Mouse (Mus musculus): ENCODE results near the gene Mrpl49. TPM values are rescaled to one million over a fixed set of nuclear protein-coding genes. Genes with fewer than 3 reads are reported as not detected.

Gene Mrpl49
- total RNA-seq, 1 experiment: 62.7 TPM

GRCm38 (mm10) chr19:6042293-6042692, 15.3 kb downstream of the Mrpl49 start:
- H3K9ac ChIP-seq (ENCODE audit: insufficient read depth, low read depth, low read length, poor library complexity, severe bottlenecking): no peak overlapping the region
- in situ Hi-C loops (cut with MboI; ENCODE audit: low sequenced_read_pairs in 2 of 2, unreplicated experiment in 2 of 2): no loop called here
- no peak overlapping the region for H3K27ac ChIP-seq (ENCODE audit: insufficient read depth, low read depth, low read length, poor library complexity, severe bottlenecking)
- H3K4me1 ChIP-seq (ENCODE audit: control insufficient read depth in 2 of 2, insufficient read depth in 2 of 2, low read length in 2 of 2, poor library complexity in 1 of 2): no peaks in the 10 kb centered on the region
- no peak overlapping the region for H3K4me3 ChIP-seq (ENCODE audit: insufficient read depth in 1 of 2, low read depth in 1 of 2, low read length in 2 of 2, poor library complexity in 1 of 2, severe bottlenecking in 1 of 2)
- H3K9me3 ChIP-seq (ENCODE audit: control insufficient read depth, insufficient read depth, low read depth, low read length): no peaks in the 10 kb centered on the region
- H3K36me3 ChIP-seq (ENCODE audit: control insufficient read depth, insufficient read depth, low read length, poor library complexity, severe bottlenecking): no peaks in the 10 kb centered on the region
- no peak for TF ChIP-seq ZNF384 (IDR thresholded peaks at IDR 0.05; ENCODE audit: low read depth, low read length)
- no peak for TF ChIP-seq MAFK (IDR thresholded peaks at IDR 0.05; ENCODE audit: insufficient read depth, low read depth, low read length)
- TF ChIP-seq CHD2 (IDR thresholded peaks at IDR 0.05; ENCODE audit: low read depth, low read length): no peak
- no peak for TF ChIP-seq ZC3H11A (IDR thresholded peaks at IDR 0.05; ENCODE audit: borderline replicate concordance, low read depth, low read length)
- TF ChIP-seq HCFC1 (IDR thresholded peaks at IDR 0.05; ENCODE audit: borderline replicate concordance, insufficient read depth, low read length): no peak
- no peak for DNase-seq (ENCODE audit: low read depth, low spot score)

DNA sequence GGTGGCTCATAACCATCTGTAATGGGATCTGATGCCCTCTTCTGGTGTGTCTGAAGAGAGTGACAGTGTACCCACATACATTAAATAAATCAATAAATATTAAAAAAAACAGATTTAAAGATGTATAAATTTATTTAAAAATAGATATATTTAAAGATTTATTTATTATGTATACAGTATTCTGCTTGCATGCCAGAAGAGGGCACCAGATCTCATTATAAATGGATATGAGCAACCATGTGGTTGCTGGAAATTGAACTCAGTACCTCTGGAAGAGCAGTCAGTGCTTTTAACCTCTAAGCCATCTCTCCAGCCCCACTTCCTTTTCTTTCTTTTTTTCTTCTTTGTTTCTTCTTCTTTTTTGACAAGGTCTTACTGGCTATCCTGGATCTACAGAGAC, 17.6 kb downstream of the Mrpl49 start:
- Histone ChIP-seq H3K36me3 (ENCODE audit: control insufficient read depth, insufficient read depth, low read length, poor library complexity, severe bottlenecking) (no peaks in the 10 kb centered on the region), H3K4me3 (ENCODE audit: insufficient read depth in 1 of 2, low read depth in 1 of 2, low read length in 2 of 2, poor library complexity in 1 of 2, severe bottlenecking in 1 of 2) (no peak overlapping the region), H3K9me3 (ENCODE audit: control insufficient read depth, insufficient read depth, low read depth, low read length) (no peaks in the 10 kb centered on the region), H3K4me1 (ENCODE audit: control insufficient read depth in 2 of 2, insufficient read depth in 2 of 2, low read length in 2 of 2, poor library complexity in 1 of 2) (no peaks in the 10 kb centered on the region; a peak in 1 of 4 replicates), H3K9ac (ENCODE audit: insufficient read depth, low read depth, low read length, poor library complexity, severe bottlenecking) (no peak overlapping the region), H3K27ac (ENCODE audit: insufficient read depth, low read depth, low read length, poor library complexity, severe bottlenecking) (no peak overlapping the region)
- DNase-seq (ENCODE audit: low read depth, low spot score): no peak
- TF ChIP-seq CHD2 (IDR thresholded peaks at IDR 0.05; ENCODE audit: low read depth, low read length): no peak
- TF ChIP-seq HCFC1 (IDR thresholded peaks at IDR 0.05; ENCODE audit: borderline replicate concordance, insufficient read depth, low read length): no peak
- TF ChIP-seq MAFK (IDR thresholded peaks at IDR 0.05; ENCODE audit: insufficient read depth, low read depth, low read length): no peak
- TF ChIP-seq ZNF384 (IDR thresholded peaks at IDR 0.05; ENCODE audit: low read depth, low read length): no peak
- no peak for TF ChIP-seq ZC3H11A (IDR thresholded peaks at IDR 0.05; ENCODE audit: borderline replicate concordance, low read depth, low read length)
- in situ Hi-C loops (cut with MboI; ENCODE audit: low sequenced_read_pairs in 2 of 2, unreplicated experiment in 2 of 2): no loop called here

GRCm38 (mm10) chr19:6038326-6038725, 19.3 kb downstream of the Mrpl49 start:
- Histone ChIP-seq H3K36me3 (ENCODE audit: control insufficient read depth, insufficient read depth, low read length, poor library complexity, severe bottlenecking) (no peaks in the 10 kb centered on the region), H3K4me3 (ENCODE audit: insufficient read depth in 1 of 2, low read depth in 1 of 2, low read length in 2 of 2, poor library complexity in 1 of 2, severe bottlenecking in 1 of 2) (no peak overlapping the region), H3K9ac (ENCODE audit: insufficient read depth, low read depth, low read length, poor library complexity, severe bottlenecking) (no peak overlapping the region), H3K9me3 (ENCODE audit: control insufficient read depth, insufficient read depth, low read depth, low read length) (no peaks in the 10 kb centered on the region), H3K27ac (ENCODE audit: insufficient read depth, low read depth, low read length, poor library complexity, severe bottlenecking) (no peak overlapping the region), H3K4me1 (ENCODE audit: control insufficient read depth in 2 of 2, insufficient read depth in 2 of 2, low read length in 2 of 2, poor library complexity in 1 of 2) (no peaks in the 10 kb centered on the region; a peak in 1 of 4 replicates)
- DNase-seq (ENCODE audit: low read depth, low spot score): no peak
- TF ChIP-seq ZC3H11A (IDR thresholded peaks at IDR 0.05; ENCODE audit: borderline replicate concordance, low read depth, low read length) (no peak), CHD2 (IDR thresholded peaks at IDR 0.05; ENCODE audit: low read depth, low read length) (no peak)
- in situ Hi-C loops (cut with MboI; ENCODE audit: low sequenced_read_pairs in 2 of 2, unreplicated experiment in 2 of 2): no loop called here

- H3K4me1 ChIP-seq (ENCODE audit: control insufficient read depth in 2 of 2, insufficient read depth in 2 of 2, low read length in 2 of 2, poor library complexity in 1 of 2): no peaks in the 10 kb centered on the region; a peak in 1 of 4 replicates
- no peak for DNase-seq (ENCODE audit: low read depth, low spot score)
- in situ Hi-C loops (cut with MboI; ENCODE audit: low sequenced_read_pairs in 2 of 2, unreplicated experiment in 2 of 2): no loop called here
- H3K27ac ChIP-seq (ENCODE audit: insufficient read depth, low read depth, low read length, poor library complexity, severe bottlenecking): no peak overlapping the region
- no peak for TF ChIP-seq ZNF384 (IDR thresholded peaks at IDR 0.05; ENCODE audit: low read depth, low read length)
- no peak for TF ChIP-seq HCFC1 (IDR thresholded peaks at IDR 0.05; ENCODE audit: borderline replicate concordance, insufficient read depth, low read length)
- TF ChIP-seq ZC3H11A (IDR thresholded peaks at IDR 0.05; ENCODE audit: borderline replicate concordance, low read depth, low read length): no peak
- no peak for TF ChIP-seq MAFK (IDR thresholded peaks at IDR 0.05; ENCODE audit: insufficient read depth, low read depth, low read length)
- no peak for TF ChIP-seq CHD2 (IDR thresholded peaks at IDR 0.05; ENCODE audit: low read depth, low read length)
- H3K36me3 ChIP-seq (ENCODE audit: control insufficient read depth, insufficient read depth, low read length, poor library complexity, severe bottlenecking): no peaks in the 10 kb centered on the region
- no peak overlapping the region for H3K9ac ChIP-seq (ENCODE audit: insufficient read depth, low read depth, low read length, poor library complexity, severe bottlenecking)
- H3K9me3 ChIP-seq (ENCODE audit: control insufficient read depth, insufficient read depth, low read depth, low read length): no peaks in the 10 kb centered on the region
- H3K4me3 ChIP-seq (ENCODE audit: insufficient read depth in 1 of 2, low read depth in 1 of 2, low read length in 2 of 2, poor library complexity in 1 of 2, severe bottlenecking in 1 of 2): no peak overlapping the region
These were observed 19.9 kb downstream of the Mrpl49 start for GRCm38 (mm10) chr19:6037695-6038094.

GRCm38 (mm10) chr19:6035966-6036585, 21.5 kb downstream of the Mrpl49 start:
- no peaks in the 10 kb centered on the region for H3K9me3 ChIP-seq (ENCODE audit: control insufficient read depth, insufficient read depth, low read depth, low read length)
- TF ChIP-seq ZNF384 (IDR thresholded peaks at IDR 0.05; ENCODE audit: low read depth, low read length) (no peak), HCFC1 (IDR thresholded peaks at IDR 0.05; ENCODE audit: borderline replicate concordance, insufficient read depth, low read length) (no peak), ZC3H11A (IDR thresholded peaks at IDR 0.05; ENCODE audit: borderline replicate concordance, low read depth, low read length) (no peak), CHD2 (IDR thresholded peaks at IDR 0.05; ENCODE audit: low read depth, low read length) (no peak), MAFK (IDR thresholded peaks at IDR 0.05; ENCODE audit: insufficient read depth, low read depth, low read length) (no peak)
- no peaks in the 10 kb centered on the region for H3K36me3 ChIP-seq (ENCODE audit: control insufficient read depth, insufficient read depth, low read length, poor library complexity, severe bottlenecking)
- H3K4me3 ChIP-seq (ENCODE audit: insufficient read depth in 1 of 2, low read depth in 1 of 2, low read length in 2 of 2, poor library complexity in 1 of 2, severe bottlenecking in 1 of 2): no peak overlapping the region
- H3K27ac ChIP-seq (ENCODE audit: insufficient read depth, low read depth, low read length, poor library complexity, severe bottlenecking): no peak overlapping the region
- peaks cover 2 to 3% of the 10 kb centered on the region in 2 experiments; a peak in 1 of 4 replicates for H3K4me1 ChIP-seq (ENCODE audit: control insufficient read depth in 2 of 2, insufficient read depth in 2 of 2, low read length in 2 of 2, poor library complexity in 1 of 2)
- no peak overlapping the region for H3K9ac ChIP-seq (ENCODE audit: insufficient read depth, low read depth, low read length, poor library complexity, severe bottlenecking)
- no peak for DNase-seq (ENCODE audit: low read depth, low spot score)
- in situ Hi-C loops (cut with MboI; ENCODE audit: low sequenced_read_pairs in 2 of 2, unreplicated experiment in 2 of 2): no loop called here
